Mouse (Mus musculus) liver, adult 2 months (tissue): ENCODE results near the gene Catsper2. TPM values are rescaled to one million over a fixed set of nuclear protein-coding genes. Genes with fewer than 3 reads are reported as not detected.

Source experiments
- DNase-seq: peaks from one replicate; pipeline ENCODE4 v3.0.0-alpha.2; 2011; ENCODE audit warnings: low read depth, low spot score; ENCODE audit errors: extremely low read depth
- H3K27ac ChIP-seq: fragments of 200-500 bp; replicated peaks from 2 replicates; pipeline ENCODE4 v1.5.1; 2012; ENCODE audit warnings: low read depth, mild to moderate bottlenecking, control low read depth, inconsistent platforms, low read length; ENCODE audit not compliant: insufficient read depth
- H3K27me3 ChIP-seq: fragments of 200-500 bp; 2 replicates; pipeline ENCODE4 v1.6.1; 2012; ENCODE audit warnings: mild to moderate bottlenecking, moderate library complexity, low read length, inconsistent platforms; ENCODE audit not compliant: control insufficient read depth, insufficient read depth
- H3K36me3 ChIP-seq: fragments of 200-500 bp; 2 replicates; pipeline ENCODE4 v1.6.1; 2012; ENCODE audit warnings: low read length, inconsistent platforms; ENCODE audit not compliant: control insufficient read depth, insufficient read depth
- H3K4me1 ChIP-seq: fragments of 200-500 bp; 2 replicates; pipeline ENCODE4 v1.6.1; 2011; ENCODE audit warnings: low read length; ENCODE audit not compliant: control insufficient read depth, insufficient read depth
- H3K4me3 ChIP-seq: fragments of 200-500 bp; 2 replicates; pipeline ENCODE4 v1.5.1; 2011; ENCODE audit warnings: low read depth, mild to moderate bottlenecking, control low read depth, low read length, moderate library complexity; ENCODE audit not compliant: insufficient read depth
- H3K79me2 ChIP-seq: fragments of 200-500 bp; 2 replicates; pipeline ENCODE4 v1.6.1; 2012; ENCODE audit warnings: inconsistent platforms, mild to moderate bottlenecking, low read length, moderate library complexity; ENCODE audit not compliant: control insufficient read depth, insufficient read depth
- H3K9ac ChIP-seq: fragments of 200-500 bp; 2 replicates; pipeline ENCODE4 v1.6.1; 2012; ENCODE audit warnings: low read depth, mild to moderate bottlenecking, control low read depth, inconsistent platforms, low read length
- CTCF ChIP-seq: fragments of 200-500 bp; IDR thresholded peaks from 2 replicates; pipeline ENCODE4 v1.5.1; 2011; ENCODE audit warnings: low read depth, low read length, control low read depth
- POLR2A ChIP-seq: fragments of 200-500 bp; IDR thresholded peaks from 2 replicates; pipeline ENCODE4 v1.6.1; 2011; ENCODE audit warnings: low read length, control low read depth; ENCODE audit not compliant: insufficient read depth; ENCODE audit errors: extremely low read depth
- WGBS: fragments of 180-500 bp; shearing (Covaris S2); methylation state at CpG from one replicate; pipeline ENCODE4 v1.1.7; 2018; 5-methylcytosine and 5-hydroxymethylcytosine counted together
- polyA plus RNA-seq: library from polyadenylated mRNA; depleted of rRNA; stranded (reverse); fragments of >200 nt; gene quantifications from 2 replicates; pipeline ENCODE4 v1.2.3, GENCODE M21; 2012
- total RNA-seq: library from RNA; depleted of rRNA; stranded (reverse); fragments of >200 nt; gene quantifications from 2 replicates; pipeline ENCODE4 v1.2.3, GENCODE M21; 2014

The Catsper2 gene
- total and polyA plus RNA-seq, 2 experiments = 2.5 to 2.9 TPM

DNA sequence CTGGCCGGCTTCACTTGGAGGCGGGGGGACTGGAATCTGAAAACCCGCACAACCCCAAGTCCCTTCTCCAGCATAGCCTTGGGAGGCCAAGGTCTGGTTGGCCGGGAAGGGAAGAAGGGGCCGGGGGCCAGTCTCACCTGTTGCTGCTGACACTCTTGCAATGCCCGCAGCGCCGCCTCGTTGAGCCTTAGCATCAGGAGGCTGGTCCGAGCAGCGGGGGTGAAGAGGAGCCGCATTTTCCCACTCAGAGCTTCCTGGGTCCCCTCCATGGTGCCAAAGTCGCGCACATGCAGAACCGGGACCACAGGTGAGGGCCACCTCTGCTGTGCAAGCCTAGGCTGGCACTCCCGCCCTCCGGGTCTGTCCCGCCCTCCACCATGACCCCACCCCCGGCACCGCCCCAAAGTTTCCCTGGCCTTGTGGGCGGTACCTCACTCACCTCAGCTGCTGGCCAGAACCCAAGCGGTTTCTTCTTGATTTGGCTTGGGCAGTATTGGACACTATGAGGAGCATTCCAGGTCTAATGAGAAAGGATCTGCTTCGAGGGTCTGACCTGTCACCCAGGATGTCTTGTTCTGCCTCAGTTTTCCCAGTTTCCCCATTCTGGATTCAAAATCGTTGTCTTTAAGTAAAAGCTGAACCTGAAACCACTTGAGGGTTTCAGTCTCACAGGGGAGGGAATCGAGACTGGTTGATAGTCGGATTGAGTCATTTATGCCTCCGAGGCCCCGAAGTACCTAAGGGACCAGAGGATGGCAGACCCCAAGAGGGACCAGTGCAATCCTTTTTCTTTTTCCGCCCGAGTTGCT, 28.9 kb upstream of the Catsper2 start:
- TF ChIP-seq CTCF = no peak
- no peak for TF ChIP-seq POLR2A
- WGBS = 1% methylated on average over 30 of the region's 30 CpGs

DNA sequence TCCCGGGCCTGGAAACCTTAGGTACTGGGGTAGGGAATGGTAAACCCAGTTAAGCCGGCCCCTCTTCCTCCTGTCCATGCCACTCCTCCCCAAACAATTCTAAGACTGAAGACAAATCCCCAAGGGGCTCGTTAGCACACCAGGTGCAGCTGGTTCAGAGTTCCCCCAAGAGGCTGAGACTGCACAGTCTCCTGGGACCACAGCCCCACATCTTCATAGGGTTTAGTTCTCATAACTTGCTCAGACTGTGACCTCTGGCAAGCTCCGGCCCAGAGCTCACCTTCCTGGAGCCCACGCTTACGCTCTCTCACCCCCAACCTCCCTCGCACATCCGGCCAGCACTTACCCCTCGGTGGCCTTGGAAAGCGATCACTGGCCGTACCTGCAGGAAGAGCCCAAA, 28.2 kb upstream of the Catsper2 start:
- H3K27ac ChIP-seq = no peak overlapping the region
- H3K36me3 ChIP-seq = peaks cover 22% of the 10 kb centered on the region
- DNase-seq = no peak
- H3K79me2 ChIP-seq = no peaks in the 10 kb centered on the region
- peak overlapping the region; percentile 53; the same call in 1 of the 2 replicates for H3K9ac ChIP-seq
- 17% methylated on average over 11 of the region's 11 CpGs for WGBS
- peaks cover 12% of the 10 kb centered on the region; the same call in 1 of the 2 replicates for H3K4me1 ChIP-seq
- H3K4me3 ChIP-seq = peak overlapping the region; percentile 54; the same call in 1 of the 2 replicates
- TF ChIP-seq POLR2A = no peak
- TF ChIP-seq CTCF = no peak
- H3K27me3 ChIP-seq = no peaks in the 10 kb centered on the region

More for the DNA sequence above, 28.9 kb upstream of the Catsper2 start:
- peak overlapping the region; percentile 61 for H3K9ac ChIP-seq
- H3K27ac ChIP-seq = peak overlapping the region; percentile 30
- H3K36me3 ChIP-seq = peaks cover 16% of the 10 kb centered on the region
- H3K79me2 ChIP-seq = no peaks in the 10 kb centered on the region
- peaks cover 12% of the 10 kb centered on the region; the same call in 1 of the 2 replicates for H3K4me1 ChIP-seq
- DNase-seq = peak; percentile 79
- H3K27me3 ChIP-seq = no peaks in the 10 kb centered on the region
- H3K4me3 ChIP-seq = peak overlapping the region; percentile 54

DNA sequence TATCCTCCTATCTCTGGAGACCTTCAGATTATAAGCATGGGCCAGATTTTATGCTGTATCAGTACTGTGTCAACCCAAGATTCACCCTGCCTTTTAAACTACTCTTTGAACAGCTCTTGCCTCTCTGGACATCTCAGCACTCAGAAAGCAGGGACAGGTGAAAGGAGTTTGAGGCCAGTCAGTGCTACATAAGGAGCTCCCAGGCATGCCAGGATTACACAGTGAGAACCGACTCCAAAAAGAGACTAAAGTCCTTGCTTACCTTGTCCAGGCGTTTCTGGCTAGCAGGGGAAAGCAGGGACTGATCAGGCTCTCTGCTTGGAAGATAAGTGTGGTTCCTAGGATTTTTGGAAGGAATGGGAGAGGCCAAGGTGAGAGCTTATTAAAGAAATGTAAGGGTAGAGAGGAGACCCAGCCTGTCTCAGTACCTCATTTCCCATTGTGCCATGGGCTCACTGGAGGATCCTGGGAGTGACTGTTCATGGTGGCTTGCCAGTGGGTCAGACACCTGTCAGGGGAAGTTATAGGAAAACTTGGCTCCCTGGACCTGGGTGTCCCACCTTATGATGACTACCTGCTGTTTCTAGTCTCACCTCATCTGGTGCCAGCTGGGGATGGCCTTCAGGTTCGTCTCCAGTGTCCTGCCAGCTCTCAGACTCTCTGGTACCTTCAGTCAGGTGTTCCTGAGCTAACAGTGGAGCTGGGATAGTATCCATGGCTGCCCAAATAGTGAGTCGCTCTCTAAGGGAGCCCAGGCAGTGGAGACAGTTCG, 27.4 kb upstream of the Catsper2 start:
- Histone ChIP-seq H3K36me3 (peaks cover 27% of the 10 kb centered on the region), H3K27me3 (no peaks in the 10 kb centered on the region), H3K4me3 (no peak overlapping the region), H3K4me1 (peaks cover 12% of the 10 kb centered on the region; the same call in 1 of the 2 replicates), H3K79me2 (no peaks in the 10 kb centered on the region), H3K27ac (no peak overlapping the region), H3K9ac (no peak overlapping the region)
- WGBS = 46% methylated on average over 5 of the region's 5 CpGs
- no peak for TF ChIP-seq CTCF
- no peak for TF ChIP-seq POLR2A
- peak; percentile 71 for DNase-seq

- no peak overlapping the region for H3K4me3 ChIP-seq
- TF ChIP-seq CTCF = no peak
- TF ChIP-seq POLR2A = no peak
- no peaks in the 10 kb centered on the region for H3K79me2 ChIP-seq
- H3K27me3 ChIP-seq = no peaks in the 10 kb centered on the region
- peaks cover 38% of the 10 kb centered on the region for H3K36me3 ChIP-seq
- peaks cover 12% of the 10 kb centered on the region; the same call in 1 of the 2 replicates for H3K4me1 ChIP-seq
- H3K9ac ChIP-seq = no peak overlapping the region
- 11% methylated on average over 4 of the region's 4 CpGs for WGBS
- no peak overlapping the region for H3K27ac ChIP-seq
- DNase-seq = peak; percentile 76
Measured at GRCm38 (mm10) chr2:121439746-121440145, 26.2 kb upstream of the Catsper2 start.

DNA sequence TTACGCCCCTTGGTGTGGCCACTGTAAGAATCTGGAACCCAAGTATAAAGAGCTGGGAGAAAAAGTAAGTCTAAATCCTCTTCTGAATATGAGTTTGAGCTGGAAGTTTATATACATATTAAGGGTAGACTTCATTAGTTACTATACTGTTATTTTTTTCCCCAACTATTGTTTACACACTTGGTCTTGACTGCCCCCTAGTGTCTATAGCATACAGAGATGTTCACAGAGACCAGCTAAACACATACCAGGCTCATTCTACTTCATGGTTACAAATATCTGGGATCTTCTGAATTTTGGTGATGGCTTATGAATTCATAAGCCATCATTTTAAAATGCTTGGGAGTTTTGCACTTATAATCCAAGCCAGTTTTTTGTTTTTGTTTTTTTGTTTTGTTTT, 21.3 kb upstream of the Catsper2 start:
- DNase-seq = no peak
- Histone ChIP-seq H3K27ac (no peak overlapping the region), H3K79me2 (no peaks in the 10 kb centered on the region), H3K27me3 (no peaks in the 10 kb centered on the region), H3K4me1 (peaks cover under 1% of the 10 kb centered on the region; the same call in 1 of the 2 replicates), H3K36me3 (peaks cover 82% of the 10 kb centered on the region), H3K4me3 (no peak overlapping the region), H3K9ac (no peak overlapping the region)
- TF ChIP-seq CTCF (peak; percentile 28; the same call in 1 of the 2 replicates), POLR2A (no peak)
- WGBS = 85% methylated on average over 1 of the region's 1 CpGs
